Mouse (Mus musculus) forebrain, embryonic 16.5 days (tissue): Measurements from ENCODE around the gene Smim6. TPM values are rescaled to one million over a fixed set of nuclear protein-coding genes. Genes with fewer than 3 reads are reported as not detected.

Experiments
- ATAC-seq: fragments of 200-750 bp; cut with Nextera tagmentation; 2 replicates; pipeline ENCODE4 v1.8.0; 2017; ENCODE audit warnings: mild to moderate bottlenecking, moderate library complexity
- H3K27ac ChIP-seq: fragments of 300-500 bp; sonication (generic); 2 replicates; pipeline ENCODE4 v1.5.1; 2014; ENCODE audit warnings: low read length, control low read depth
- H3K27me3 ChIP-seq: fragments of 300-500 bp; sonication (generic); replicated peaks from 2 replicates; pipeline ENCODE4 v1.6.1; 2014; ENCODE audit warnings: low read length; ENCODE audit not compliant: control insufficient read depth, insufficient read depth
- H3K36me3 ChIP-seq: fragments of 300-500 bp; sonication (generic); 2 replicates; pipeline ENCODE4 v1.6.1; 2014; ENCODE audit not compliant: control insufficient read depth, insufficient read depth
- H3K4me1 ChIP-seq: fragments of 300-500 bp; sonication (generic); replicated peaks from 2 replicates; pipeline ENCODE4 v1.6.1; 2014; ENCODE audit warnings: low read length; ENCODE audit not compliant: control insufficient read depth, insufficient read depth
- H3K4me2 ChIP-seq: fragments of 300-500 bp; sonication (generic); 2 replicates; pipeline ENCODE4 v1.6.1; 2014; ENCODE audit warnings: mild to moderate bottlenecking, low read length, control low read depth
- H3K4me3 ChIP-seq: fragments of 300-500 bp; sonication (generic); replicated peaks from 2 replicates; pipeline ENCODE4 v1.5.1; 2014; ENCODE audit warnings: mild to moderate bottlenecking, low read length, control low read depth
- H3K9ac ChIP-seq: fragments of 300-500 bp; sonication (generic); replicated peaks from 2 replicates; pipeline ENCODE4 v1.6.1; 2014; ENCODE audit warnings: low read depth, low read length, control low read depth
- H3K9me3 ChIP-seq: fragments of 300-500 bp; sonication (generic); 2 replicates; pipeline ENCODE4 v1.6.1; 2016; ENCODE audit warnings: low read length; ENCODE audit not compliant: control insufficient read depth
- WGBS: fragments of 180-500 bp; shearing (Covaris S2); extraction: QIAGEN DNeasy Blood & Tissue Kit; methylation state at CpG from one replicate; pipeline ENCODE4 v1.1.7; 2014; 5-methylcytosine and 5-hydroxymethylcytosine counted together
- polyA plus RNA-seq: library from polyadenylated mRNA; unstranded; fragments of >200 nt; fragmentation: Nextera tagmentation; extraction: Ambion mirVana; gene quantifications from 2 replicates; pipeline ENCODE4 v1.2.1, GENCODE M21; 2015

The Smim6 gene
- polyA plus RNA-seq, 1 experiment from 2014 or later, result 0.95 TPM

GRCm38 (mm10) chr11:115883251-115883650 lies 28.6 kb upstream of the Smim6 start:
- Histone ChIP-seq H3K9me3 (no peaks in the 10 kb centered on the region), H3K9ac (no peak overlapping the region), H3K4me2 (no peak overlapping the region), H3K27me3 (peaks cover 3% of the 10 kb centered on the region; the same call in 1 of the 2 replicates), H3K4me3 (no peak overlapping the region), H3K36me3 (no peaks in the 10 kb centered on the region), H3K4me1 (0 out of 2 replicates have a peak, but pooled peaks cover 2% of the 10 kb centered on the region), H3K27ac (no peak overlapping the region)
- no peak for ATAC-seq
- WGBS, result 34% methylated on average over 17 of the region's 17 CpGs

GRCm38 (mm10) chr11:115884361-115884760 lies 27.5 kb upstream of the Smim6 start:
- Histone ChIP-seq H3K27me3 (peaks cover 3% of the 10 kb centered on the region; the same call in 1 of the 2 replicates), H3K4me3 (no peak overlapping the region), H3K4me1 (0 out of 2 replicates have a peak, but pooled peaks cover 2% of the 10 kb centered on the region), H3K27ac (no peak overlapping the region), H3K9me3 (no peaks in the 10 kb centered on the region), H3K9ac (no peak overlapping the region), H3K4me2 (no peak overlapping the region), H3K36me3 (no peaks in the 10 kb centered on the region)
- 96% methylated on average over 3 of the region's 3 CpGs for WGBS
- ATAC-seq, result no peak

DNA sequence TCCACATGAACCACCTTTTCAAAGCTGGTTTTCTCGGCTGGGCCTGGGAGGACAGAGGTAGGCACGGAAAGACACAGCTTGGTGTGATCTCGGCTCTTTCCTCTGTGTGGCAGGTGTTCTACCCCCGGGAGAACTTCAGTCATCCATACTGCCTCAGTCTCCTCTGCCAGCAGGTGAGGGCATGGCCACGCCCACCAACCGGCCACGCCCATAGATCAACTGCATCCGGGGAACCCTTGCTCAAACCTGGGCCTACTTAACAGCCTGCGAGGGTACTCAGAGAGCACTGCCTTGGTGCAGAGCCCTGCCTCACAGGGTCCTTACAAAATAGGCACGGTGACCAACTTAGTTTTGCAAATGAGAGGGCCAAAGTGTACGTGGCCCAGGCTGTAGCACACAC lies 26.5 kb upstream of the Smim6 start:
- peaks cover 3% of the 10 kb centered on the region; the same call in 1 of the 2 replicates for H3K27me3 ChIP-seq

DNA sequence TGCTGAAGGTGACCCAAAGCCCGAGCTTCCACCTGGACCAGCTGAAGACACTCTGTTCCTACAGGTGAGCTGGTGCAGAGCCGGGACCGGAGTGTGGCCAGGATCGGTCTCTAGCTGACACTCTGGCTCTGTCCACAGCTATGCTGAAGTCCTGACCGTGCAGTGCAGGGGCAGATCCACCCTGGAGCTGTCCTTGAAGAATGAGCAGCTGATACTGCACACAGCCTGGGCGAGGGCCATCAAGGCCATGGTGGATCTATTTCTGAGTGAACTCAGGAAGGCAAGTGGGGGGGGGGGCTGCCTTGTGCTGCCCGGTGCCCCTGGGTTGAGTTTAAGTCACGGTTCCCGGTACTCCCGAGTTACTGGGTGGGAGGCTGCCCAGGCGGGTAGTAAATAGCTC lies 25.4 kb upstream of the Smim6 start:
- no peak overlapping the region for H3K27ac ChIP-seq
- H3K36me3 ChIP-seq, result no peaks in the 10 kb centered on the region
- 0 out of 2 replicates have a peak, but pooled peaks cover 2% of the 10 kb centered on the region for H3K4me1 ChIP-seq
- 90% methylated on average over 11 of the region's 11 CpGs for WGBS
- H3K27me3 ChIP-seq, result peaks cover 3% of the 10 kb centered on the region; the same call in 1 of the 2 replicates
- H3K4me3 ChIP-seq, result no peak overlapping the region
- H3K9ac ChIP-seq, result no peak overlapping the region
- H3K4me2 ChIP-seq, result no peak overlapping the region
- no peaks in the 10 kb centered on the region for H3K9me3 ChIP-seq
- ATAC-seq, result no peak

More for the DNA sequence above, 26.5 kb upstream of the Smim6 start:
- 0 out of 2 replicates have a peak, but pooled peaks cover 2% of the 10 kb centered on the region for H3K4me1 ChIP-seq
- H3K4me3 ChIP-seq, result no peak overlapping the region
- 75% methylated on average over 11 of the region's 11 CpGs for WGBS
- no peaks in the 10 kb centered on the region for H3K36me3 ChIP-seq
- no peak overlapping the region for H3K4me2 ChIP-seq
- no peak for ATAC-seq
- H3K27ac ChIP-seq, result no peak overlapping the region
- H3K9ac ChIP-seq, result no peak overlapping the region
- H3K9me3 ChIP-seq, result no peaks in the 10 kb centered on the region

- Histone ChIP-seq H3K27ac (no peak overlapping the region), H3K27me3 (peaks cover 3% of the 10 kb centered on the region; the same call in 1 of the 2 replicates), H3K9me3 (no peaks in the 10 kb centered on the region), H3K4me3 (no peak overlapping the region), H3K9ac (no peak overlapping the region), H3K36me3 (no peaks in the 10 kb centered on the region), H3K4me1 (0 out of 2 replicates have a peak, but pooled peaks cover 2% of the 10 kb centered on the region), H3K4me2 (no peak overlapping the region)
- 73% methylated on average over 5 of the region's 5 CpGs for WGBS
- no peak for ATAC-seq
These were observed 23.8 kb upstream of the Smim6 start for GRCm38 (mm10) chr11:115888020-115888419.

- Histone ChIP-seq H3K9me3 (no peaks in the 10 kb centered on the region), H3K27ac (no peak overlapping the region), H3K9ac (no peak overlapping the region), H3K27me3 (no peaks in the 10 kb centered on the region), H3K4me1 (0 out of 2 replicates have a peak, but pooled peaks cover 2% of the 10 kb centered on the region), H3K36me3 (no peaks in the 10 kb centered on the region; the same call in 1 of the 2 replicates), H3K4me2 (no peak overlapping the region), H3K4me3 (no peak overlapping the region)
- no peak for ATAC-seq
- WGBS, result 91% methylated on average over 6 of the region's 6 CpGs
These were observed 22.7 kb upstream of the Smim6 start for GRCm38 (mm10) chr11:115889159-115889558.

GRCm38 (mm10) chr11:115892213-115892612 lies 19.6 kb upstream of the Smim6 start:
- Histone ChIP-seq H3K36me3 (peaks cover 3% of the 10 kb centered on the region; the same call in 1 of the 2 replicates), H3K4me2 (no peak overlapping the region)

GRCm38 (mm10) chr11:115893071-115893470 lies 18.7 kb upstream of the Smim6 start:
- WGBS, result 87% methylated on average over 9 of the region's 9 CpGs
- H3K27ac ChIP-seq, result no peak overlapping the region
- no peak overlapping the region for H3K9ac ChIP-seq
- 0 out of 2 replicates have a peak, but pooled peaks cover under 1% of the 10 kb centered on the region for H3K4me1 ChIP-seq
- no peaks in the 10 kb centered on the region for H3K27me3 ChIP-seq
- no peak for ATAC-seq
- H3K36me3 ChIP-seq, result peaks cover 3% of the 10 kb centered on the region; the same call in 1 of the 2 replicates
- H3K9me3 ChIP-seq, result no peaks in the 10 kb centered on the region
- no peak overlapping the region for H3K4me3 ChIP-seq
- no peak overlapping the region for H3K4me2 ChIP-seq

More at GRCm38 (mm10) chr11:115892213-115892612, 19.6 kb upstream of the Smim6 start:
- Histone ChIP-seq H3K27ac (no peak overlapping the region), H3K4me3 (no peak overlapping the region), H3K9ac (no peak overlapping the region), H3K4me1 (0 out of 2 replicates have a peak, but pooled peaks cover 2% of the 10 kb centered on the region), H3K9me3 (no peaks in the 10 kb centered on the region), H3K27me3 (no peaks in the 10 kb centered on the region)
- WGBS, result 55% methylated on average over 6 of the region's 6 CpGs
- no peak for ATAC-seq

DNA sequence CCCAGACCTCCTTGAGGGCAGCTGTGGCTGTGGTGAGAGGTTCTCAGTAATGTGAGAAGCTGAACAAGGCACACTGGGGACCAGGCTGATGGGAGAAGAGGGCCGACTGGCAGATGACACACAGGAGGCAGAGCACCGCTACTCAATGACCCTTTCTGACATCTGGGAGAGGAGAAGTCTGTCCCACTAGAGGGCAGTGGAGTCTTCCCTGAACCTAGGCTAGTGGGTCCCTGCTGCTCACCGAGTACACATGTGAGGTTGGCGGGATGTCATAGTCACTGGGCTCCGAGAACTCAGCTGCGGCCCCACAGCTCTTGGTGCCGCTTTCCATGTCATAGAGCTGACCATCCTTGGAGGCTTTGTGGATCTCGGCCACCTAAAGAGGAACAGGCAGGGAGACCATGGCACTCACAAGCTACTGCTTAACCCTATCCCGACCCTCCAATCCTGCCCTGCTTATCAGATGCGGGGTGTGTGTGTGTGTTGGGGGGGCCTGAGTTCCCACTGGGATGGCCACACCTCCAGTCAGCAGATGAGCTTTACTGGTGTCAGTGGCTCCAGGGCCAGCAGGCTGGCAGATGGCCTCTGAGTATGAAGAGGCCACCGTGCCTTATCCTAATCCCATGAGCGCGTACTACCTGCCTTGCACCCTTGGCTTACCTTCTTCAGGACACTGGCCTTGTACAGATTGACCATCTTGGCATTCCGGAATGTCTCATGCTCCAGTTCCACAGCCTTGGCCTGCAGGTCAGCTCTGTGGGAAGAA lies 16.9 kb upstream of the Smim6 start:
- Histone ChIP-seq H3K27ac (no peak overlapping the region), H3K4me3 (no peak overlapping the region), H3K9me3 (no peaks in the 10 kb centered on the region), H3K27me3 (no peaks in the 10 kb centered on the region), H3K9ac (no peak overlapping the region), H3K36me3 (peaks cover 3% of the 10 kb centered on the region; the same call in 1 of the 2 replicates), H3K4me1 (no peaks in the 10 kb centered on the region), H3K4me2 (no peak overlapping the region)
- no peak for ATAC-seq
- 80% methylated on average over 14 of the region's 14 CpGs for WGBS
